12 mouse cellular contexts compared by ENCODE assay signal in genomic region chr3:131156377-131156776, GRCm38 (mm10). TPM values are rescaled to one million over a fixed set of nuclear protein-coding genes. Genes with fewer than 3 reads are reported as not detected.
DNase-seq lines count a peak whose midpoint lies in the region; ATAC-seq and TF ChIP-seq lines count a peak whose summit lies in the region.
"Had no signal": no experiment of that assay in that cellular context is flagged by ENCODE, and none has a peak within 500 bp of the region (broad histone marks: within the 10 kb centered on the region; RNA-seq: fewer than 3 reads in every experiment).

No protein-coding gene starts in this region.

- peaks cover 53% of the 10 kb centered on the region for H3K4me1 ChIP-seq in hindbrain, embryonic 10.5 days (replicated peaks)
- peaks cover 30% of the 10 kb centered on the region for H3K4me1 ChIP-seq in hindbrain, embryonic 13.5 days (replicated peaks)
- H3K4me1 ChIP-seq in CH12.LX (ENCODE audit: control insufficient read depth in 1 of 2, insufficient read depth in 2 of 2), result peaks cover 14 to 41% of the 10 kb centered on the region in 2 experiments
- H3K4me1 ChIP-seq in embryonic facial prominence, embryonic 14.5 days (ENCODE audit: control insufficient read depth, insufficient read depth, low read length), result peaks cover 30% of the 10 kb centered on the region
- H3K4me1 ChIP-seq in stomach, postnatal 0 days (replicated peaks; ENCODE audit: control insufficient read depth, insufficient read depth), result no peaks in the 10 kb centered on the region
- H3K4me1 ChIP-seq: liver, embryonic 15.5 days had no signal

- TF ChIP-seq EP300 in CH12.LX (IDR thresholded peaks at IDR 0.05; ENCODE audit: low read length), result no peak
- TF ChIP-seq EP300 in stomach, postnatal 0 days (optimal IDR thresholded peaks at IDR 0.05), result no peak

- H3K36me3 ChIP-seq in hindbrain, embryonic 10.5 days, result no peaks in the 10 kb centered on the region
- no peaks in the 10 kb centered on the region for H3K36me3 ChIP-seq in hindbrain, embryonic 13.5 days
- peaks cover 3 to 12% of the 10 kb centered on the region in 2 experiments for H3K36me3 ChIP-seq in CH12.LX (replicated peaks in 1 of 2; ENCODE audit: control insufficient read depth in 1 of 2, insufficient read depth in 1 of 2, low read length in 1 of 2)
- 0 out of 2 replicates have a peak, but pooled peaks cover 3% of the 10 kb centered on the region for H3K36me3 ChIP-seq in embryonic facial prominence, embryonic 14.5 days (ENCODE audit: control insufficient read depth, insufficient read depth, low read length)
- no peaks in the 10 kb centered on the region for H3K36me3 ChIP-seq in stomach, postnatal 0 days (ENCODE audit: control insufficient read depth, insufficient read depth, low read length)
- H3K36me3 ChIP-seq: liver, embryonic 15.5 days had no signal

- peaks cover 4% of the 10 kb centered on the region; the same call in 1 of the 2 replicates for H3K79me2 ChIP-seq in CH12.LX (replicated peaks; ENCODE audit: control insufficient read depth, extremely low read depth, insufficient read depth, poor library complexity, severe bottlenecking)

- no peaks in the 10 kb centered on the region for H3K27me3 ChIP-seq in hindbrain, embryonic 10.5 days (ENCODE audit: insufficient read depth, poor library complexity, severe bottlenecking)
- 0 out of 2 replicates have a peak, but pooled peaks cover 3% of the 10 kb centered on the region for H3K27me3 ChIP-seq in hindbrain, embryonic 13.5 days
- H3K27me3 ChIP-seq in CH12.LX (replicated peaks), result no peaks in the 10 kb centered on the region
- no peaks in the 10 kb centered on the region for H3K27me3 ChIP-seq in embryonic facial prominence, embryonic 14.5 days (replicated peaks; ENCODE audit: control insufficient read depth, insufficient read depth, low read length)
- no peaks in the 10 kb centered on the region for H3K27me3 ChIP-seq in stomach, postnatal 0 days (ENCODE audit: control insufficient read depth, insufficient read depth, low read length)
- H3K27me3 ChIP-seq: liver, embryonic 15.5 days had no signal

- H3K9me3 ChIP-seq in hindbrain, embryonic 10.5 days, result no peaks in the 10 kb centered on the region
- no peaks in the 10 kb centered on the region for H3K9me3 ChIP-seq in hindbrain, embryonic 13.5 days
- peaks cover 18% of the 10 kb centered on the region for H3K9me3 ChIP-seq in CH12.LX (replicated peaks; ENCODE audit: low read length)
- no peaks in the 10 kb centered on the region for H3K9me3 ChIP-seq in embryonic facial prominence, embryonic 14.5 days (ENCODE audit: control insufficient read depth, low read length)
- H3K9me3 ChIP-seq in stomach, postnatal 0 days (ENCODE audit: control insufficient read depth, low read length), result no peaks in the 10 kb centered on the region
- H3K9me3 ChIP-seq: liver, embryonic 15.5 days had no signal

- TF ChIP-seq RAD21 in CH12.LX (IDR thresholded peaks at IDR 0.05; ENCODE audit: low read depth, low read length), result no peak

- no peak overlapping the region for H3K4me2 ChIP-seq in hindbrain, embryonic 13.5 days
- H3K4me2 ChIP-seq in CH12.LX (ENCODE audit: insufficient read depth, low read depth, poor library complexity, severe bottlenecking), result peak overlapping the region; percentile 17; the same call in 1 of the 2 replicates
- H3K4me2 ChIP-seq in embryonic facial prominence, embryonic 14.5 days (ENCODE audit: low read depth, low read length), result 0 out of 2 replicates have a peak overlapping the region, but pooled peaks have one; percentile 19
- H3K4me2 ChIP-seq in stomach, postnatal 0 days (replicated peaks; ENCODE audit: low read depth), result no peak overlapping the region
- H3K4me2 ChIP-seq: liver, embryonic 15.5 days had no signal

- H3K27ac ChIP-seq in hindbrain, embryonic 10.5 days, result peak overlapping the region; percentile 35; the same call in 1 of the 2 replicates
- no peak overlapping the region for H3K27ac ChIP-seq in hindbrain, embryonic 13.5 days
- peak overlapping the region; percentile 40 for H3K27ac ChIP-seq in CH12.LX (ENCODE audit: insufficient read depth, low read depth)
- no peak overlapping the region for H3K27ac ChIP-seq in embryonic facial prominence, embryonic 14.5 days (replicated peaks; ENCODE audit: low read depth, low read length)
- H3K27ac ChIP-seq in stomach, postnatal 0 days (replicated peaks), result no peak overlapping the region
- H3K27ac ChIP-seq: liver, embryonic 15.5 days had no signal

- H3K4me3 ChIP-seq in hindbrain, embryonic 10.5 days, result no peak overlapping the region
- H3K4me3 ChIP-seq in hindbrain, embryonic 13.5 days, result no peak overlapping the region
- no peak overlapping the region for H3K4me3 ChIP-seq in CH12.LX (replicated peaks in 1 of 3; ENCODE audit: low read depth in 2 of 3, low read length in 2 of 3, poor library complexity in 1 of 3)
- H3K4me3 ChIP-seq in embryonic facial prominence, embryonic 14.5 days (ENCODE audit: low read depth, low read length), result no peak overlapping the region
- no peak overlapping the region for H3K4me3 ChIP-seq in stomach, postnatal 0 days (ENCODE audit: low read depth, low read length)
- H3K4me3 ChIP-seq: liver, embryonic 15.5 days had no signal

- no peak overlapping the region for H3K9ac ChIP-seq in hindbrain, embryonic 13.5 days
- 0 out of 2 replicates have a peak overlapping the region, but pooled peaks have one; percentile 3 for H3K9ac ChIP-seq in CH12.LX (ENCODE audit: insufficient read depth, low read depth)
- peak overlapping the region; percentile 35 for H3K9ac ChIP-seq in embryonic facial prominence, embryonic 14.5 days (ENCODE audit: low read depth, low read length)
- H3K9ac ChIP-seq in stomach, postnatal 0 days (ENCODE audit: low read length), result no peak overlapping the region
- H3K9ac ChIP-seq: liver, embryonic 15.5 days had no signal

- TF ChIP-seq CTCF in CH12.LX (conservative IDR thresholded peaks at IDR 0.05 in 1 of 2, IDR thresholded peaks at IDR 0.05 in 1 of 2; ENCODE audit: low read depth in 2 of 2, low read length in 2 of 2), result no peak
- no peak for TF ChIP-seq CTCF in stomach, postnatal 0 days (IDR thresholded peaks at IDR 0.05; ENCODE audit: low read depth)

- in situ Hi-C loops in CH12.LX (cut with MboI; ENCODE audit: low pct_ligation_motif_present, low pct_unique_long_range_greater_than_20kb, low sequenced_read_pairs), result no loop called here

- ATAC-seq in hindbrain, embryonic 13.5 days (ENCODE audit: low FRiP score), result no peak
- 0 out of 2 replicates have a peak, but pooled peaks have one; percentile 53 for ATAC-seq in embryonic facial prominence, embryonic 14.5 days (ENCODE audit: low read depth)
- no peak for ATAC-seq in stomach, postnatal 0 days (ENCODE audit: low FRiP score, low TSS enrichment)

- 40% methylated on average over 11 of the region's 11 CpGs for WGBS in hindbrain, embryonic 10.5 days
- WGBS in hindbrain, embryonic 13.5 days, result 48% methylated on average over 11 of the region's 11 CpGs
- WGBS in embryonic facial prominence, embryonic 14.5 days, result 18% methylated on average over 11 of the region's 11 CpGs
- WGBS in stomach, postnatal 0 days, result 28% methylated on average over 11 of the region's 11 CpGs

- no peak for DNase-seq in hindbrain, embryonic 10.5 days (ENCODE audit: low spot score)
- DNase-seq in CH12.LX (ENCODE audit: extremely low read depth), result no peak
- DNase-seq in embryonic facial prominence, embryonic 14.5 days (ENCODE audit: low spot score), result peak; percentile 62
- DNase-seq in stomach, postnatal 0 days (ENCODE audit: low spot score), result peak; percentile 34
- DNase-seq in adrenal gland, postnatal 14 days, result no peak
- DNase-seq in cerebellum, postnatal 4 days (ENCODE audit: low spot score in 2 of 2), result no peak
- no peak for DNase-seq in cerebellum, adult 9-10 months
- DNase-seq: adrenal gland, postnatal 10 days; cerebellum, adult 2 months; kidney, adult 2 months had no signal

- dilution Hi-C loops in CH12.LX (cut with MboI; ENCODE audit: extremely low pct_ligation_motif_present, extremely low pct_unique_long_range_greater_than_20kb, low sequenced_read_pairs), result no loop called here

- TF ChIP-seq POLR2A in CH12.LX (IDR thresholded peaks at IDR 0.05; ENCODE audit: low read depth, low read length), result no peak

TF ChIP-seq in CH12.LX, 34 proteins besides CTCF, POLR2A, EP300 and RAD21:
- TF ChIP-seq ZNF384 (IDR thresholded peaks at IDR 0.05; ENCODE audit: low read depth, low read length) (no peak), MEF2A (IDR thresholded peaks at IDR 0.05; ENCODE audit: borderline replicate concordance, low read depth, low read length) (no peak), ZC3H11A (IDR thresholded peaks at IDR 0.05; ENCODE audit: low read depth, low read length) (no peak)

RNA-seq across cellular contexts. Expression of gene Lef1, which starts 46.1 kb away (rescaled TPM):
- 24.8 and 32.9 TPM in 2 replicates for polyA plus RNA-seq in hindbrain, embryonic 10.5 days (2016; fragmentation: Nextera tagmentation; extraction: Ambion mirVana)
- 13.5 and 13.6 TPM in 2 replicates for polyA plus RNA-seq in hindbrain, embryonic 13.5 days (2015; fragmentation: Nextera tagmentation; extraction: Ambion mirVana)
- 14.5 and 15.8 TPM in 2 replicates for total RNA-seq in CH12.LX (2012; rRNA removed)
- 1.4 and 1.8 TPM in 2 replicates for total RNA-seq in CH12.LX (2014; rRNA removed)
- 2.7 and 4.4 TPM in 2 replicates for polyA plus RNA-seq in CH12.LX (2012; ENCODE audit: insufficient read length, low read depth)
- 25.9 and 32.2 TPM in 2 replicates for polyA plus RNA-seq in embryonic facial prominence, embryonic 14.5 days (2014; fragmentation: Nextera tagmentation; extraction: Ambion mirVana)
- polyA plus RNA-seq in stomach, postnatal 0 days (2015; fragmentation: Nextera tagmentation; extraction: Ambion mirVana), result 0.50 and 0.74 TPM in 2 replicates
- 10.4 and 27.0 TPM in 2 replicates for total RNA-seq in adrenal gland, postnatal 14 days (2021)

Comparison
In these comparisons a context has a peak if more than half of its experiments do, and no peak if none do; other contexts are left out.
1. H3K27ac ChIP-seq: peak in hindbrain, embryonic 10.5 days (single experiment) and CH12.LX (single experiment); none in hindbrain, embryonic 13.5 days (single experiment), embryonic facial prominence, embryonic 14.5 days (single experiment) and stomach, postnatal 0 days (single experiment).
2. DNase-seq: peak in embryonic facial prominence, embryonic 14.5 days (single experiment) and stomach, postnatal 0 days (single experiment); none in hindbrain, embryonic 10.5 days (single experiment), CH12.LX (single experiment), adrenal gland, postnatal 14 days (single experiment), cerebellum, postnatal 4 days (0 of 2) and cerebellum, adult 9-10 months (single experiment).
3. H3K4me2 ChIP-seq: peak in CH12.LX (single experiment) and embryonic facial prominence, embryonic 14.5 days (single experiment); none in hindbrain, embryonic 13.5 days (single experiment) and stomach, postnatal 0 days (single experiment).
4. H3K9ac ChIP-seq: peak in CH12.LX (single experiment) and embryonic facial prominence, embryonic 14.5 days (single experiment); none in hindbrain, embryonic 13.5 days (single experiment) and stomach, postnatal 0 days (single experiment).